Mouse (Mus musculus) cerebellum, postnatal 10 days (tissue): ENCODE measurements around the gene Cachd1.

Experiments used
- DNase-seq, 2 experiments: peaks; one replicate each; pipeline ENCODE4 v3.0.0; 2021; ENCODE audit warnings: mixed read lengths in 2 of 2

The Cachd1 gene

DNA sequence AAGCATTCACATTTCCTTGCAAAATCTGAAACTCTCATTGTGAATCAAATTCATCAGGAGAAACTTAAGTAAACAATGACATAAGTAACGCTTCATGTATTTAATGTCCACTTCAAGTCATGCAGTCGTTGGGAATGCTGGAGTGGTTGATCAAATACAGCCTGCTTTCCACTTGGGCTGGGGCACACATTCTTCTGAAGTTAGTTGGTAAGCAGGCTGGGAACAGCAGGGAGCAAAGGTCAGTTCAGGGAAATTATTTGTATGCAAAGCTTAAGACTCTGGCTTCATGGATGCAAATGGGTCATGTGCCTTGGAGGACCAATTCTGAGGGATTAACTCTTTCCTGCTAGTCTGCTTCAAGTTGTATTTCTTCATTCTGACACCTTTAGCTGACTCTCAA is 16.7 kb downstream of the Cachd1 start:
- no peak for DNase-seq

DNA sequence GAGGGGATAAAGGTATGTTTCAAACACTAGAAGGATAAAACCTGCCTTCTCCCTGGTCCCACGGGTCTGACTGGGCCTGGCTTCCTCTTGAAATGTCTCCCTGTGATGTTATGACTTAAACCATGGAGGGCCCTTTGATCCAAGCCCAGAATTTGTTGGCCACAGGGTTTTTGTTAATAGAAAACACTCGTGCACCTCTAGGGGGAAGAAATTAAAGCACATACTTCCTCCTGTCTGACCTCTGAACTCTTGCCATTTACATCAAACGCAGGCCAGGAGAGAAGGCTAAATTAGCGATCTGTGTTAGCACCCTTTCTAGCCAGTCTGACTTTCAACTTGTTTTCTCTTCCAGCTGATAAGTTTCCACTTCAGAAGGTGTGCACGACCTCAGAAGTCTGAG is 19.0 kb downstream of the Cachd1 start:
- no peak for DNase-seq

DNA sequence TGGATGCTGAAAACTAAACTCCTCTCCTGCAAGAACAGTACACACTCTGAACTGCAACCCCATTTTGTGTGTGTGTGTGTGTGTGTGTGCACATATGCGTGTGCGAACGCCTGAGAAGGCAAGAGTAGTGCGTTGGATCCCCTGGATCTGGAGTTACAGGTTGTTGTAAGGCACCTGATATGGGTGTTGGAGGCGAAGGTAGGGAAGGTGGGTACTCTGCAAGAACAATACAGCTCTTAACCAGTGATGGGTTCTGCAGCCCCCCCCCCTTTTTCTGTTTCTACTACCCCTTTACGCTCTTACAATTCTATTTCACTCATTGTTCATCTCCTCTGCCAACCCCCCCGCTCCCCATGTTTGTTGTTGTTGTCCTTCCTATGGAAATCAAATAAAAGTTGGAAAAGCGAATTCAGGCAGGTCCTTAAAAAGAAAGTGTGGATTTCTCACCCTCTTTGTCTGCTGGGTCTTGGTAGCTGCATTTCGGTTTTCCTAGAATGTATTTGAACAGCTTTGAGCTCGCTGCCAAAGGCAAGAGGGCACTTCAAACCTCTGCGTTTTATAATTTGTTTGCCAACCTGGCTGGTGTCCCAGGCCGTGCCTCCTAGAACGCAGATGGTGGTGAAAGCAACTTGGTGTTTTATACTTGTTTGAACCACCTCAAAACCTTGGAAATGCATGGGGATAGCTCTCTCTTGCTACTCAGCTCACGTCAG is 24.4 kb downstream of the Cachd1 start:
- DNase-seq = peak; percentile 64 to 74

DNA sequence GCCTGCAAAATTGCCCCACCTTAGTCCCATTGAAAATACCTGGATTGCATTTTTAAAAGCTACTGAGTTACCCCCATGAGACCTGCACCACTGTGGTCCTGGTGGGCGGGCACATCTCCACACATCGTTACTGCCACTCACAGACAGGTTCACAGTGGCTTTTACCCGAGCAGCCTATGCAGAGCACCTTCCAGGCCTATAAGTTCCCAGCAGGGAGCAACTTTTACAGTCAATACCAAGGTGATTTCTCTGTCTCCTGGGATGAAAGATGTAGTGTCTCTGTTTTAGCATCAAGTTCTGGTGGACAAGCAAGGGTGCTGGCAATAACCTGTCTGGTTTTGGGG is 24.9 kb downstream of the Cachd1 start:
- DNase-seq = no peak

DNA sequence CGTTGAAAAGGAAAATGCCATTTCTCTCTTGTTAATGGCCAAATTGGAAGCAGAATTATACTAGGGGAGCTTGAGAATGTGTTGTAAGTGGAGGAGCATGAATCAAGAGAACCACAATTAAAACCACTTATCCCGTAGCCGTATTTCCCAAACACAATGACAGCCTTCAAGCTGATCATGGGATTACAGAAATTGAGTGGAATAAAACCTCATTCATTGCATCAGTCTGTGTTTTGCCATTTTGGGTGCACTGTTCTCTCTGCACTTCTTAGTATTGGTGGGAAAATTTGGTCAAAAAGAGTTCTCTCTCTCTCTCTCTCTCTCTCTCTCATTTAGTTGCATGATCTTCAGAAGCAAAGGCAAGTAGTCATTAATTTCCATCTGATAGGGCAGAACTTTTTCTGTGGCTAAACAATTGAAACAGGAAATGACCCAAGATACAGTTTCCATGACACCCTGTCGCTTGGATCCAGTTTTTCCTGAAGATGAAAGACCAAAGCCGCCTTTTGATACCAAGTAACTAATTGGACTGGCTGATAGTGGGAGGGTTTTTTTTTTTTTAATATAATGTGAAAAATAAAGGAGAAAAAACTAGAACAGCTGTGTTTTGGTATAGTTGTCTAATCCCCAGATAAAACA is 34.7 kb downstream of the Cachd1 start:
- DNase-seq = no peak

DNA sequence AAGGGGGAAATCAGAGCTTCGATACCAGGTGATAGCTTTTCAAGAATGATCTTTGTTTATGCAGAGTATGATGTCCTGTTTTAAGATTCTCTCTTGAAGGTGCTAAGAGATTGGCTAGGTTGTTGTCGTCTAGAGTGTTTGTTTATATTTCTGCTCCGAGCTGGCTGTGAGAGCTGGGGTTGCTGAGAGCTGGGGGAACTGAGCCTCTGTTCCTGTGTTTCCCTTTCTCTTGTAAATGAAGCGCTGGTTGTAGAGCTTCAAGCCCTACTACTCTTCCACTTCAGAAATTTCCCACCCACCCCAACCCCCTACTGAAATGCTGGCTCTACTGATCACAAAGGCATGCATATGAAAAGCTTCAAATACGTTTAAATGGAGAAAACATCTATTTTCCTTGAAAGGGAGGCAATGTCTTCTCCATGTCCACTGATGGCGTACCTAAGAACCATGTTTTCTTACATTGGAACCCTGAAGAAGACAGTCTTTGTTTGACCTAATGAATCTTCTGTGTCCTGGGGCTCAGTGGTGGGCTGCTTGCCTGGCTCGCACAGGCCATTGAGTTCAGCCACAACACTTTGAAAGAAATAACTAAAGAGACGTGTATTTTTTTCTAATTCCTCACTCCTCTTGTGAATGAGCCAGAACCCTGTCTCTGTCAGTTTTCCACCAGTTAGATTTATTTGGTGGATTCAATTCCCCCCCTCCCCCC is 35.5 kb downstream of the Cachd1 start:
- DNase-seq = no peak

DNA sequence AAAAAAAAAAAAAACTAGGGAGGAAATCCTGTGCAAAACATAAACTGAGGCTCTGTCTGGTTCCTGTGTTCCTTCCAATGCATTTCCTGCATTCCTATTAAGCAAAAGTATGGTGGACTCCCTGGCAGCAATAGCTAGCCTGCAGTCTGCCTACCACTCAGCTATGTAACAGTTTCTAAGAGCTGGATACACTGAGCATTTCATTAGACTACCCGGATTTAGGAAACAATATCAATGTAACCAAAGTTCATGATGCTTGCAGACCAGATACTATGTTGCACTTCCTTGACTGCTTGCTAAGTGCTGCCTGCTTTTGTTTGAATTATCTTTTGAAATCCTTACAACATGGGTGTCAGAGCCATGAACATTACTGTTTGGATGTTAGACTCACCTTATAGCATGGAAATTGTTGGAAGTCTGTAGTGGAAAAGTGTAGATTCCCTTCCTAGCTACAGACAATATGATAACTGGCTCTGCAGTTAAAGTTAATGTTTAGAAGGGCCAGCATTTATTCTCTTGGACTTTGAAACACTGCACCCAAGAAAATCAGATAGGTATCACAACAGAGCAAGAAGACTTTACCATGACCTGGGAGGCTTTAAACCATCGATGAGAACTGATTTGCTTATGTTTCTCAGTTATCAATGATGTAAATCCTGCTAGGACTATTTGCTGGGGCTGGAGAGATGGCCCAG is 37.4 kb downstream of the Cachd1 start:
- no peak for DNase-seq

DNA sequence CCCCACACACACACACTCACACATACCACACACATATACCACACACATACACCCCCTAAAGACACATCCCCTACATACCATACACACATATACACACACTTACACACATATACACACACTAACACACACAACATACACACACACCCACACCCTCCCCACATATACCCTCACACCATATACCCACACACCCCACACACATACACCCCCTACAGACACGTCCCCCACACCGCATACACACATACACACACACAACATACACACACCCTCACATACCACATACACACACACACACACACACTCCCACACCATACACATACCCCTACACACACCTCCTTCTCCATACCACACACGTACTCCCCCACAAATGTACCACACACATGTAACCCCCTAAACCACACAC is 42.8 kb downstream of the Cachd1 start:
- DNase-seq = no peak

DNA sequence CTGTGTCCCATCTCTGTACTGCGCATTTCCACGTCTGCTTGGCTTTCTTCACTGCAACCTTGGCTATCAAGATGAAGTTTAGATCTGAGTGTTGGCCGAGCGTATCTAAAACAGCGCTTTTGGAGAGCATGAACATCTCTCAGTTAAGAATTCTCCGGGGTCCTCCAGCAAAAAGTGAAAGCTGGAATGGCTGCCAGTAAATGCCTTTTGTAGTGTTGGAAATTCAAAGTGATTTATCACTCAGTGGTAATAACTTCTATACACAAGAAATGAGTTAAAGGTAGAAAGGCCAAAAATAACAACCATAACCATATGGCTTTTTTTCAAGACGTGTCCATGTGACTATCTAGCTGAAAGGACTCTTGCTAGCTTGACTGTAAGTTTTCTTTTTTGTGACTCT is 46.1 kb downstream of the Cachd1 start:
- no peak for DNase-seq

DNA sequence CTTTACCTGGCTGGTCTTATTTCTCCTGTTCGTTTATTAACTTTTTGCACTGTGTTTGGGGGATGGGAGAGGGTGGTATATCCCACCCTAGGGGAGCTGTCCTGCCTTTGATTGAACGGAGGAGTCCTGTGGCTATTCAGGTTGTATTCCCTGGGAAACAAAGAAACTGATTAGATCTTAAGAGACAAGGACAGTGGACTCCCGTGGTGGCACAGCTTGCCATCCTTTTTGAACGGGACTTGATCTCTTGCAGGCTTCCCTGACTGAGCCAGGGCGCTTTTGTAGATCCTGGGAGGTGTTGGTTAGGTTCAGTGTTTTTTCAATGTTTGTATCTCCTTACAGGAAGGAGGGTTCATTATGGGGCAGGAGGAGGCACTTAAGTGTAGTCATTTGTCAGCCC is 50.9 kb downstream of the Cachd1 start:
- DNase-seq = no peak

DNA sequence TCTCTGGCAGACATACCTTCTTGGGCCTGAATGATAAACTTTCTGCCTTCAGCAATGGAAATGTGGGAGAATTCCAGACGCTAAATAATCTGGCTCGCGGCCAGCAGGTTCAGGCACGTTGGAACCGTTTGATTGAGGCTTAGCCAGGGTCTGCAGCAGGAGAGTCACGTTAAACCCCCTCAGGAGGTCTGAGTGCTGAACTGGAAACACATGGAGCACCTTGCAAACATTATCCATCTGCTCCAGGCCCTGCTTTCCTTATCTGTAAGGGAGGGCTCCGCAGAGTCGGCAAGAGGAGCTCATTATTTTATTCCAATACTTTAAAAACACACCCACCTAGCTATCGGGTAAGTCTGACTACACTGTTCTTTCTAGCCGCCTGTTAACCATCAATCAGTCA is 52.3 kb downstream of the Cachd1 start:
- peak; percentile 61 to 70 for DNase-seq

DNA sequence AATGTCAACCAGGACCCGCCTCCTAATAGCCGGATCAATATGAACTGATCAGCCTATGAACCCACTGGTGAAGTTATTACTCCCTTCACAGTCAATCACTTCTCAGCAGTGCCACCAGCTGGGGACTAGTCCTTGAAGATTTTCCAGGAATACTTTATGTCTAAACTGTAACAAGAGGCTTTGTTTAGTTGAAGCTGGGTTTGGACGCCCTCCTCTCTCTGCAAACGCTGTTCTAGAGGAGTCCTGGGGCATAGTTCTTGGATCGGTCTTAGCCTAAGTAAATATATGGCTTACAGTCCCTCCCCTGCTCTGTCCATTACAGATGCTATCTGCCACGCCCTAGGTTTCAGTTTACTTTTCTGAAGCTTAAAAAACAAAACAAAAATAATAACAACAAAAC is 60.7 kb downstream of the Cachd1 start:
- no peak for DNase-seq

DNA sequence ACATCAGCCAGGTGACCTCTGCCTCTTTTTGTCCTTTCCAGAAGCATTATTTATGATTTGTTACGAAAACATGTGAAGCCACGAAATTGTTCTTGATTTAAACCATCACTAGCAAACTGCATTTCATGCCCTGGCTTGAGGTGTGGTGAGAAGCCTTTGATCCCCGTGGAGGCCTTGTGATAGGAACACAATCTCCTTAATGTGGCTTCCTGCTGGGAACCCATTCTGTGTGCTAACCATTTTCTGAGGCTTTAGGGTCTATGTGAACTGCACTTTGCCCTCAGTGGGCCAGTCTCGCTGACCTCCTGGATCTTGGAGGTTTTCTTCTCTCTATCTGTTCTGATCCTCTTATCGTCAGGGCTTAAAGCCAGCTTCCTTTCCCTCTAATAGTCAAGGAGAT is 66.2 kb downstream of the Cachd1 start:
- no peak for DNase-seq

DNA sequence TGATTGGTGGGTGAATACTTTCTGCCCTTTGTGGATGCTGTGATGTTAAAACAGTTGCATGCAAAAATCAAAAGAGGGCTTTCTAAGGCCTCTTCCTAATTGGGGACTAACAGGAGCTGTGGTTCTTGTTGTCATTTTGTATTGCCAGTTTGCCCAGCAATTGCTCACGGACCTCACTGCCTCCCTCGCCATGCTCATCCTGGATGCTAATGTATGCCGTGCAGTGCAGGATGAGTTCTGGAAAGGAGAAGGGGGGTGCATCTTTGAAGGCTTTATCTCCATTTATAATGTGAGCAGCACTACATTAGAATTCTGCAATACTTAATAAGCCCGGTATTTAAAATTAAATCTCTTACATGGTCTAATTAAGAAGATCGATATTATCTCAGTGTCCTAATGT is 66.6 kb downstream of the Cachd1 start:
- DNase-seq = no peak

DNA sequence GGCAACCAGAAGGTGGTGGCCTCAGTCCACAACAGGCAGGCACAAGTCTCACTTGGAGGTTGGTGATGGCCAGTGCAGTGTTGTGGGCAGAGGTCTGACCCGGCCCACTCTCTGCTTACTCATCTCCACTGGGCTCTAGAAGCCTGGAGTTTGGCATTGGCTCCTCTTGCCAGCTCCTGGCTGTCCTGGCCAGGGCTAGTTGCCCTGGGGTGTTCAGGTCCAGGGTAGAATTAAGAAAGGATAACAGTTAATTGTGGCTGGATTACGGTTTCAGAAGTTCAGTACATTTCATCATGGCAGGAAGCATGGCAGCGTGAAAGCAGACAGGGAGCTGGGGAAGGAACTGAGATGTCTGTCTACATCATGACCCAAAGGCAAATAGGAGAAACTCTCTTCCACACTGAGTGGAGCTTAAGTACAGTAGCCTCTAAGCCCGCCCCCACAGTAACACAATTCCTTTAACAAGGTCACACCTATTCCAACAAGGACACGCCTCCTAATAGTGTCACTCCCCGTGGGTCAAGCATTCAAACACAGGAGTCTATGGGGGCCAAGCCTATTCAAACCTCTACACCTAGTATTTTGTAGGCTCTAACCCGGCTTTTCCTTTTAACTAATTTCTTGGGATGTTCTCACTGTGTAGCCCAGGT is 74.5 kb downstream of the Cachd1 start:
- no peak for DNase-seq

DNA sequence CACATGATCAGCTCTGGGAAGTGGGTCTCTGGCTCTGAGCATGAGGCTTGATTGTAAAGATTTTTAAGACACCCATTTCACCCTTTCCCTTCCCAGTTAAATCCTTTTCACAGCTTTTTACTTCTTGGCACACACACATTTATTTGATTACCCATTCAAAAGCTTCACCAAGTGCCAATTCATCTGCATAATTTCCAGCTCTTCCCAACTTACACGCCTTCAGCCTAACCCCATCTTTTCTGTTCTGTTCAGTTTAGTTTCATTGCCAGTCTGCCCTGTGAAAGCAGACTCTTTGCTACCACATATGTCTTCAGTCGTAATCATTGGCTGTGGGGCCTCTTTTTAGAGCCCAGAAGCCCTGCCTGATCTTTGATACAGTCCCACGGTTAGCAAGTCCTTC is 76.0 kb downstream of the Cachd1 start:
- DNase-seq = no peak

DNA sequence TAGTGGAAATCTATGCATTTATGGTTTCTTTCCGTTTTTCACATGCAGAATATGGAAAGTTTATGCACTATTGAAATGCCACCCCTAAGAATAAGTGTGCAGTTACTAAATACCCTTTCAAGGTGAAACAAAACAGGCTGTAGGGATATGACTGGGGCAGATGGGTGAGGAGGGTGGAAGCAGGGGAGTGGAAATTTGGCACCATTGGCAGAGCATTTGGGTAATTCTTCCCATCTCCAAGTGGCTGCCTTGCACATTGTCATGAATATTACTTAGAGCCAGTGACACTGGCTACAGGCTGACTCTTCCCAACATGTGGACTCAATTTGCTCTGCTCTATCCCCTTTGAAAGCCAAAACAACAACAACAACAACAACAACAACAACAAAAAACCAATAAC is 77.0 kb downstream of the Cachd1 start:
- peak; percentile 48 to 58 for DNase-seq

DNA sequence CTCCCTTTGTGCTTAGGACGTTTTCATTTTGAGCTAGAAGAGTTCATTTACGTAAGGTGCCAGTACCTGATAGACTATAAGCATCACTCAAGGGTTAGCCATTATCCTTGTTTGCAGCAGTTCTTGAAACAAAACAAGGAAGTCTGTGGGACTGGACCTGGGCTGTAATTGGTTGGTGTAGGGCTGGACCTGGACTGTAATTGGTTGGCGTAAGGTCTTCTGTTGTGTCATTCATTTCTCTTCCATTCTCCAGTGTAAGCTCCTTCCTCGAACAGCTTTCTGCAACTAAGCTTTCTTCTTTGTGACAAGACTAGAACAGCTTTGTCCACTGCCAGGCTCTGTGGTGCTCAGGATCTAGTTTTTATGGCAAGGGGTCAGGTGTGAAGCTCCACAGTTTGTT is 78.9 kb downstream of the Cachd1 start:
- DNase-seq = no peak

DNA sequence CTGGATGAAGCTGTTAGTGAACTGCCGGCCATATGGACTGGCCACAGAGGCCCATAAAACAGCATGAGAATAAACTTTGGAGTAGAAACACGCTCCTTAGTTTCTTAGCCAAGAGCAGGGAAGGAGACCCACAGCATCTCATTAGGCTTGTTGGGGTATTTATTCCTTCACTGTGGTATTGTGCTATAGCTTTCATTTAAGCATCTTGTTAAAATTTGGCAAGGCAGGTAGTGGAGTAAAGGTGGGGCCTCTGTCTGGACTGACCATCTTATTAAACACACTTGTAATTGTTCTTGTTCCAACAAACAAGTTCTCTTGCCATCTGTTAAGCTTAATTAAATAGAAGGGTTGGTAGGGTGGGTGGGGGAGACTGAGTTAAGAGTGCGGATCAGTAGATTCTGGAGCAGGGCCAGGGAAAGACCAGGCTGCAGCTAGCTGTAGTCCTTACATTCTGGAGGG is 81.0 kb downstream of the Cachd1 start:
- peak; percentile 55 to 69 for DNase-seq

DNA sequence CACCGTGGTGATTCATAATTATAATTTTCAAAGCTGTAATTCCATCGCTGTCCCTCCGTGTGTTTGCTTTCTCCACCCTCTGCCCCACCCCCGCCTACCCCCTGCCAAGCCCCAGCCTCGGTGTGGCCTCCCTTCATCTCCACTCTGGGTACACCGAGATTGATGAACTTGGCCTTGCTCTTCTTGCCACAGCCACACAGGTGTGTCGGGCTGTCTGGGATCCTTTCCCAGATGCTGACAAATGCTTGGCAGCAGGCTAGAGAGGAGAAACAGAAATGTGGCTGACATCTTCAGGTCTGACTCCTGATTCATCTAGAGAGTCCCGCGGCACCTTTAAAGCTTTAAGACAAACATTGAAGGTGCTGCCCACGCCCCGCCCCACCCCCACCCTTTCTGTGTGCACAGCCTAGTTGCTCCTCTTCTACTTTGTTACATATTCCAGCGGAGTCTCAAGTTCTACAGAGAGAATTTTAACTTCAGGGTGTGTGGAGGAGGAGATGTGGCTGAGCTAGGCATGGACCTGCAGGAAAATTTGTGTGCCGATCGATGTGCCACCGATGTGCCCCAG is 87.5 kb downstream of the Cachd1 start:
- no peak for DNase-seq

DNA sequence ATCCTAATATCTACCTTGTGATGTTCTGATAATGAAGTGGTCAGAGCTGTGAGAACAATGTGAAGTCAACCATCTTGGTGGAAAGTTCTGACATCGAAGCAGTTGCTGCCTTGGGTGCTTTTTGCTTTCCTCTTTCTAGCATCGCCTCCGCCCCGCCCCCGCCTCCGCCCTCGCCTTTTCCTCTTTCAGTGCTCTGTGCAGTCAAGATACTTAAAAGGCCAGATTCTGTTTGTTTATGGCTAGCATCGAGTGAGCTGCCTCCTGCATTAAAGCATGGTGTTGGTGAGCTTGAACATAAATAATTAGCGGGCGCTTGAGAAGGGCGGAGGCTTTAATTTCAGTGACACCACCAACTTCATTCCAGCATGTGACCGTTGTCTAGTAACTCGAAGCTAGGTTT is 88.9 kb downstream of the Cachd1 start:
- no peak for DNase-seq

DNA sequence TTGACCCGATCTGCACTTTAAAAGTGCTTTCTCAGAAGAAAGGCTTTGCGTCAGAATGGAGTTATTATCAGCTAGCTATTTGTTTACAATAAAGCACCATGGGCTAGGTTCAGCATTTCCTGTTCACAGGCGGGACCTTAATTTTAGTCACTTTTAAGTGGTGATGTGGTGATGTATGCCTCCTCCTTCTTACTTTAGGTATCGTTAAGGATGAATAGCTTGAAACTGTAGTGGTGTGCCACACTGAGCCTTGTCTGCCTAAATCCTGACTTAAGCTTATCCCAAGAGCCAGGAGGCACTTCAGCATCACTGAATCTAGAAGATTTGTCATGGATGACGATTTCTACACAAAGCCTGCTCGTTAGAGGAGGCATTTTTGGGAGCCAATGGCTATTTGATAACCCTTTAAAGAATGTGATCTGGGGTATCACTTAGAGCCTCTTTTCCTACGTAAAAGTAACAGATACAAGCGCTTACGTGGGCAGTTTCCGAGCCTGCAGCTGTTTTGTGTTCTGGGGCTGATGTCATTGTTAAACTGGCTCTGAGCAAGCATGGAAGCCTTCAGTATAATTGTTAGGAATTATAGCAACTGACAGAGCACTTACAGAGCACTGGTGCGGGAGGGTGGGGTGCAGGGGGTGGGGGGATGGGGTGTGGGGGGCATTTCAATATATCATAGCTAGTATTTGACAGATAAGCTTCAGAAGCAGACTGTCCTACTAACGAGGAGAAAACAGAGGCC is 89.7 kb downstream of the Cachd1 start:
- no peak for DNase-seq
